Mouse (Mus musculus): ENCODE measurements around the gene Chaf1a. TPM values are rescaled to one million over a fixed set of nuclear protein-coding genes. Genes with fewer than 3 reads are reported as not detected.

Chaf1a gene
- polyA plus RNA-seq, 1 experiment from 2014 or later, result 25.0 TPM

DNA sequence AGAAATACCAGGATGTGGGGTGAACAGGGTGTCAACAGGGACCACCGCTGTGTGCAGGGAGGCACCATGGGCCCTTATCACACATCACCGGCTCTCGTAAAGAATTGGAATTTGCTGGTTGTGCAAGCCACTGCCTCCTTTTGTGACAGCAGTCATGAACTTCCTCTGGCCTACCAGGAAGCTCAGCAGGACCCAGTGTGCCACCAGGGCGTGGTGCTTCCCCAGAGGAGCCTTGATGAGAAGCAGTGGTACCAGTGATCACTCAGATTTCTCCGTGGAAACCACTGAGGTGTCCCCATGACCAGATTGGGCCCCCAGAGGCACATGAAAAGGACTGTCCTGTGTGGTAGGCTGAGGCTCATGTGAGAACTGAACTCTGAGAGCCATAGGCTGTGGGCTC lies 16.9 kb upstream of the Chaf1a start:
- Histone ChIP-seq H3K4me3 (ENCODE audit: low read depth, low read length) (no peak overlapping the region), H3K27ac (ENCODE audit: low read depth, low read length) (peak overlapping the region; percentile 3; the same call in 1 of the 2 replicates), H3K4me1 (ENCODE audit: control insufficient read depth, insufficient read depth, low read length) (peaks cover 8% of the 10 kb centered on the region; the same call in 1 of the 2 replicates), H3K9ac (ENCODE audit: low read length) (no peak overlapping the region), H3K27me3 (ENCODE audit: control insufficient read depth, insufficient read depth, low read length) (no peaks in the 10 kb centered on the region), H3K9me3 (ENCODE audit: control insufficient read depth, low read length) (no peaks in the 10 kb centered on the region), H3K4me2 (ENCODE audit: low read depth) (no peak overlapping the region), H3K36me3 (ENCODE audit: control insufficient read depth, insufficient read depth, low read length) (peaks cover 8% of the 10 kb centered on the region)
- ATAC-seq (ENCODE audit: insufficient read depth, low FRiP score, low TSS enrichment) (no peak), DNase-seq (ENCODE audit: low spot score) (no peak)
- 91% methylated on average over 5 of the region's 5 CpGs for whole genome bisulfite sequencing

DNA sequence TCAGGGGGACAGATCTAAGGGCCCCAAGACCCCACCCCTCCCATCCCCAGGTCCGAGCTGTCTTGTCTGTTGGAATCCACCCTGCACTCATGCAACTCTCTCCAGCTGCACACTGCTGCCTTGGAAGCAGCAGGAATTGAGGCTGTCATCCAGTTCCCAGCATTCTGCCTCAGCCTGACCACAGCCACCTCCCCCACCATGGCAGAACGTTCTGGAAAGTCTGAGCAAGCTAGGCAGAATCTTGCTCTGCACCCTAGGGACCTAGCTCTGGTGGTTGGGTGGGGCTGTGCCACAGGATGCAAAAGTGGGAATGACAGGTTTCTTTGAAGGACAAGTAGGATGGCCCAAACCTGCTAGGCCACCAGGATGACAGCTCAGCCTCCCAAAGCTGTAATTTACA lies 15.8 kb upstream of the Chaf1a start:
- ATAC-seq (ENCODE audit: insufficient read depth, low FRiP score, low TSS enrichment), result no peak
- Histone ChIP-seq H3K4me3 (ENCODE audit: low read depth, low read length) (no peak overlapping the region), H3K36me3 (ENCODE audit: control insufficient read depth, insufficient read depth, low read length) (peaks cover 2% of the 10 kb centered on the region), H3K9me3 (ENCODE audit: control insufficient read depth, low read length) (no peaks in the 10 kb centered on the region), H3K27ac (ENCODE audit: low read depth, low read length) (no peak overlapping the region), H3K4me1 (ENCODE audit: control insufficient read depth, insufficient read depth, low read length) (peaks cover 8% of the 10 kb centered on the region; the same call in 1 of the 2 replicates), H3K9ac (ENCODE audit: low read length) (no peak overlapping the region), H3K27me3 (ENCODE audit: control insufficient read depth, insufficient read depth, low read length) (no peaks in the 10 kb centered on the region), H3K4me2 (ENCODE audit: low read depth) (no peak overlapping the region)
- WGBS, result 77% methylated on average over 2 of the region's 2 CpGs
- DNase-seq (ENCODE audit: low spot score), result no peak

DNA sequence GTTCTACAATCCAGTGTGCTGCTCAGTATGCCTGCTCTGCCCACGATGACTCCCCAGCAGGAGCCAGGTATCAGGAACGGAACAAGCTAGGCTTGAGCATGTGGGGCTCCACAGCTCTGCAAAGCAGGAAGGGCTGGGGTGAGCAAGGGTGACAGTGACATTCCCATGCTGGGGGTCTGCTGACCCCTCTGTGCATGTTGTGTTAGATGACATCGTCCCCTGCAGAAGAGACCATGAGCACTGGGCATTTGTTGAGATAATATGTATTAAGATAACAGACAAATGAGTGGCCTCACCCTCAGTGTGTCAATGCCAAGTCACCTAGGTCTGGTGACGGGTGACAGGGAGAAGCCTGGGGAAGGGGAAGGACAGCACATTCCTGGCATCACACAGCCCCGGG lies 15.3 kb upstream of the Chaf1a start:
- Histone ChIP-seq H3K4me2 (ENCODE audit: low read depth) (no peak overlapping the region), H3K27me3 (ENCODE audit: control insufficient read depth, insufficient read depth, low read length) (no peaks in the 10 kb centered on the region), H3K9me3 (ENCODE audit: control insufficient read depth, low read length) (no peaks in the 10 kb centered on the region), H3K27ac (ENCODE audit: low read depth, low read length) (no peak overlapping the region), H3K36me3 (ENCODE audit: control insufficient read depth, insufficient read depth, low read length) (peaks cover 2% of the 10 kb centered on the region), H3K4me3 (ENCODE audit: low read depth, low read length) (no peak overlapping the region), H3K9ac (ENCODE audit: low read length) (no peak overlapping the region), H3K4me1 (ENCODE audit: control insufficient read depth, insufficient read depth, low read length) (peaks cover 8% of the 10 kb centered on the region; the same call in 1 of the 2 replicates)
- DNase-seq (ENCODE audit: low spot score) (no peak), ATAC-seq (ENCODE audit: insufficient read depth, low FRiP score, low TSS enrichment) (no peak)
- 79% methylated on average over 5 of the region's 5 CpGs for WGBS

DNA sequence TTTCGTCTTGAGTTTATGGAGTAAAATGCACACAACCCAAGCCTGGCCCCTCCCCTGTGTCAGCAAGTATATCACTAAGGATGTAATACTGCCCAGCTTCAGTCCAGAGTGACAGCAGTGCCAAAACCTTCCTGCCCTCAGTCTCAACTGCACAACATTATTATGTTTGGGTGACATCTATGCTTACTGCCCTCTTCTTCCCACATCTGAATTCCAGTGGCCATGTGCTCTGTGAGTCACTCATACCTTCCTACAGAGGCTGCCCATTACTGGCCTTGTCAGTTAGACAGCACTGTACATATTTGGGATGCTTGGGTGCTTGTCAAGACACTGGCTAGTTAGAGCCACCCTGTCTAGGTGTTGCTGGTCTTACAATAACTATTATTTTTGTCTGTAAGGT lies 13.9 kb upstream of the Chaf1a start:
- DNase-seq (ENCODE audit: low spot score) (no peak), ATAC-seq (ENCODE audit: insufficient read depth, low FRiP score, low TSS enrichment) (no peak)
- H3K9ac ChIP-seq (ENCODE audit: low read length), result no peak overlapping the region
- H3K4me2 ChIP-seq (ENCODE audit: low read depth), result no peak overlapping the region
- H3K9me3 ChIP-seq (ENCODE audit: control insufficient read depth, low read length), result no peaks in the 10 kb centered on the region
- H3K27me3 ChIP-seq (ENCODE audit: control insufficient read depth, insufficient read depth, low read length), result no peaks in the 10 kb centered on the region
- no peak overlapping the region for H3K4me3 ChIP-seq (ENCODE audit: low read depth, low read length)
- peaks cover 2% of the 10 kb centered on the region for H3K36me3 ChIP-seq (ENCODE audit: control insufficient read depth, insufficient read depth, low read length)
- H3K27ac ChIP-seq (ENCODE audit: low read depth, low read length), result no peak overlapping the region
- 94% methylated on average over 1 of the region's 1 CpGs for WGBS
- peaks cover 8% of the 10 kb centered on the region; the same call in 1 of the 2 replicates for H3K4me1 ChIP-seq (ENCODE audit: control insufficient read depth, insufficient read depth, low read length)

DNA sequence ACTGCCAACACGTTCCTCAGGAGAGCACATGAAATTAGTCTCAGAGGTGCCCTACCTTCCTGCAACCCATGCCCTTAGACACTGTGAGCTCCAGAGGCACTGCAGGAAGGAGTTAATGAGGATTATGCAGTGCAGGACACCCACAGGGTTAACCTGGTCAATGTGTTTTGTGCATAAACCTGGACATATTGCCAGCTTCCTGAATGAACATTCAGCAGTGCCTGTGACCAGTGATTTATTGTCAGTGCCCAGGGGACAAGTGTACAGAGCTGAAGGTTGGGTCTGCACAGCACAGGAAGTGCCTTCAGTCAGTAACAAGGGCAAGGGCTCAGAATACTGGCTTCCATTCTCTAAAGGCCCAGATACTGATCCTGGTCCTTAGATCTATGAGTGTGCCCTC lies 13.4 kb upstream of the Chaf1a start:
- H3K9ac ChIP-seq (ENCODE audit: low read length), result no peak overlapping the region
- peaks cover 2% of the 10 kb centered on the region for H3K36me3 ChIP-seq (ENCODE audit: control insufficient read depth, insufficient read depth, low read length)
- H3K27me3 ChIP-seq (ENCODE audit: control insufficient read depth, insufficient read depth, low read length), result no peaks in the 10 kb centered on the region
- ATAC-seq (ENCODE audit: insufficient read depth, low FRiP score, low TSS enrichment), result no peak
- peaks cover 8% of the 10 kb centered on the region; the same call in 1 of the 2 replicates for H3K4me1 ChIP-seq (ENCODE audit: control insufficient read depth, insufficient read depth, low read length)
- H3K4me2 ChIP-seq (ENCODE audit: low read depth), result no peak overlapping the region
- H3K4me3 ChIP-seq (ENCODE audit: low read depth, low read length), result no peak overlapping the region
- no peak for DNase-seq (ENCODE audit: low spot score)
- no peak overlapping the region for H3K27ac ChIP-seq (ENCODE audit: low read depth, low read length)
- 67% methylated on average over 1 of the region's 1 CpGs for WGBS
- H3K9me3 ChIP-seq (ENCODE audit: control insufficient read depth, low read length), result no peaks in the 10 kb centered on the region

DNA sequence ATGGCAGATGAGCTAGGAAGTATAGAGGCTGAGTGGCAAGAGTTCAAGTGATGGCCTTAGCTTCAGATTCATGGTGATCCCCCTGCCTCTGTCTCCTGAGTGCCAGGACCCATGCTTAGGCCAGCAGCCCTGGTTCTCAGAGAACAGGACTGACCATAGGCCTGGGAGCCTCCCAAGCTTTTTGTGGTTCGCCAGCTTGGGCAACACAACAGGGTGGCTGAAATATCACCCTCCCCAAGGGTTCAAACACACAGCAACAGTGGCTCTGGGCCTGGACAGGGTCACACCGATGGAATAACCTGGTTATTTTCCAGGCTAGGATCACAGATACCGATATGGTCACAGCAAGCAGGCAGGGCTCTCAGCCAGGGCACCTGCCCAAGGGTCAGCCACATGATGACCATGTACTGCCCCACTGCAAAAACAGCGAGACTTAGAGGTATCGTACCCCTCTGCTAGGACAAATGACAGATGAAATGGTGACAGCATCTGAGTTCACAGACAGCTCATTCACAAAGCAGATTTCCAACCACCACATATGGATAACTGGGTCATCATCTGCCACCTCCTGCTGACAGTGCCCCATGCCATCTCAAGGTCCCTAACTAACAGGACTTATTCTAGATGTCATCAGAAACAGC lies 12.3 kb upstream of the Chaf1a start:
- WGBS, result 93% methylated on average over 5 of the region's 5 CpGs
- peaks cover 2% of the 10 kb centered on the region; the same call in 1 of the 2 replicates for H3K4me1 ChIP-seq (ENCODE audit: control insufficient read depth, insufficient read depth, low read length)
- H3K9me3 ChIP-seq (ENCODE audit: control insufficient read depth, low read length), result no peaks in the 10 kb centered on the region
- no peak overlapping the region for H3K9ac ChIP-seq (ENCODE audit: low read length)
- DNase-seq (ENCODE audit: low spot score), result no peak
- no peaks in the 10 kb centered on the region for H3K27me3 ChIP-seq (ENCODE audit: control insufficient read depth, insufficient read depth, low read length)
- no peak overlapping the region for H3K27ac ChIP-seq (ENCODE audit: low read depth, low read length)
- H3K36me3 ChIP-seq (ENCODE audit: control insufficient read depth, insufficient read depth, low read length), result peaks cover 2% of the 10 kb centered on the region
- ATAC-seq (ENCODE audit: insufficient read depth, low FRiP score, low TSS enrichment), result no peak
- no peak overlapping the region for H3K4me3 ChIP-seq (ENCODE audit: low read depth, low read length)
- H3K4me2 ChIP-seq (ENCODE audit: low read depth), result no peak overlapping the region

DNA sequence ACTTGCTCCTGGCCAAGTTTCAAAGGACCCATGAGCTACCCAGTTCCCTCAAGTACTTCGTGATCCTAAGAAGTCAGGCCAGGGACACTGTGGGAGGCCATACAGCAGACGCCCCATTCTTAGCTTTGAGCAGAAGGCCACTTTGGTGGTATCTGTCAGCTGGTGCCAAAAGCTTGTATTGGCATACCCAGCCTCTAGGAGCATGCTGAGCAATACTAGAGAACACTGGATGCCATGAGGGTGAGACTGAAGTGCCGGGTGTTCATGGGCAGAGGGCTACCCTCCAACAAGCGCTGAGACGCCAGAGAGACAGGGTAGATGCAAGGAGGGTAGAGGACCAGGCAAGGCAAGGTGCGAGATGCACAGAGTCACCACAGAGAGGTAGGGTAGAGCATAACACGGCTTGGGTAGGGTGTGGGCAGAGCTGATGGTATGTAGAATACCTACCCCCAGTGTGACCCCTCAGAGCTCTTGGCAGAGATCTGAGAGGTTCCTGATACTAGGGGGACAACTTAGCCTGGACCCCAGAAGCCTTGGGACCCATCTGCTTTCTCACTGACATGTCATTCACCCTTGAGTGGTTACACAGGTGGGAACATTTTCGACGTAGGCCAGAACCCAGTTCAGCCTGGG lies 9.9 kb upstream of the Chaf1a start:
- Histone ChIP-seq H3K27ac (ENCODE audit: low read depth, low read length) (no peak overlapping the region), H3K36me3 (ENCODE audit: control insufficient read depth, insufficient read depth, low read length) (peaks cover 2% of the 10 kb centered on the region), H3K9ac (ENCODE audit: low read length) (no peak overlapping the region; the same call in 1 of the 2 replicates)

DNA sequence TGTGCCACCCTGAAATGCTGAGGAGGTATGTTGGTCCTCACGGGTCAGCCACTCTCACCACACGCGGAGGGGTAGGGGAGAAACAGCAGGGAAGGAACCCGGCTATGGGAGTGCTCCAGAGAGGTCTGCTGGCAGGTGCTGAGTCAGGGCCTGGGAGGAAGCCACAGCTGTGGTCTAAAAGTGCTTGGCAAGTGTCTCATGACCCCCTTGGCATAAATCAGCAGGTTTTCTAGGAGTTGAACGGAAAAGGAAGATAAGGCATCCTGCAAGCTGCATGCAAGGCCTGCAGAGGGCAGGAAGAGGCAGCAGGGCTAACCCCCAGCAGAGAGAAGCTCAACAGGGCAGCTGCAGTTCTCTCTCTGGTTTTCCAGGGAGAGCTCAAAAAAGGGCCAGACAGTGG lies 9.3 kb upstream of the Chaf1a start:
- no peak for ATAC-seq (ENCODE audit: insufficient read depth, low FRiP score, low TSS enrichment)
- 69% methylated on average over 5 of the region's 5 CpGs for WGBS
- DNase-seq (ENCODE audit: low spot score), result no peak
- Histone ChIP-seq H3K4me2 (ENCODE audit: low read depth) (no peak overlapping the region), H3K27me3 (ENCODE audit: control insufficient read depth, insufficient read depth, low read length) (no peaks in the 10 kb centered on the region), H3K27ac (ENCODE audit: low read depth, low read length) (no peak overlapping the region), H3K36me3 (ENCODE audit: control insufficient read depth, insufficient read depth, low read length) (peaks cover 2% of the 10 kb centered on the region; the same call in 1 of the 2 replicates), H3K9ac (ENCODE audit: low read length) (peak overlapping the region; percentile 26; the same call in 1 of the 2 replicates), H3K4me1 (ENCODE audit: control insufficient read depth, insufficient read depth, low read length) (peaks cover 10% of the 10 kb centered on the region; the same call in 1 of the 2 replicates), H3K9me3 (ENCODE audit: control insufficient read depth, low read length) (no peaks in the 10 kb centered on the region), H3K4me3 (ENCODE audit: low read depth, low read length) (no peak overlapping the region)

More for the DNA sequence above, 9.9 kb upstream of the Chaf1a start:
- no peak overlapping the region for H3K4me2 ChIP-seq (ENCODE audit: low read depth)
- no peaks in the 10 kb centered on the region for H3K27me3 ChIP-seq (ENCODE audit: control insufficient read depth, insufficient read depth, low read length)
- no peaks in the 10 kb centered on the region for H3K9me3 ChIP-seq (ENCODE audit: control insufficient read depth, low read length)
- 93% methylated on average over 9 of the region's 9 CpGs for WGBS
- peaks cover 8% of the 10 kb centered on the region; the same call in 1 of the 2 replicates for H3K4me1 ChIP-seq (ENCODE audit: control insufficient read depth, insufficient read depth, low read length)
- ATAC-seq (ENCODE audit: insufficient read depth, low FRiP score, low TSS enrichment) (no peak), DNase-seq (ENCODE audit: low spot score) (no peak)
- no peak overlapping the region for H3K4me3 ChIP-seq (ENCODE audit: low read depth, low read length)

DNA sequence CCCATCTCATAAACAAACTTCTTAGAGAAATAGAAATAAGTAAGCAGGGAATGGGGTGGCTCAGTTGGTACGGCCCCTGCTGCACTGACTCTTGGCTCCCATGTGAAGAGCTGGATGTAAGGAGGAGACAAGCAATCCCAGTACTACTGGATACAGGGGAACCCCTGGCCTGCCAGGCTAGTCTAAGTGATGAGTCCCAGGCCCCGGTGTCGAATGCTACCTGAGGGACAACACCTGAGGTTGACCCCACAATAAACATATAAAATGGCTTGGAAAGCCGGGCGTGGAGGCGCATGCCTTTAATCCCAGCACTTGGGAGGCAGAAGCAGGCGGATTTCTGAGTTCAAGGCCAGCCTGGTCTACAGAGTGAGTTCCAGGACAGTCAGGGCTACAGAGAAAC lies 8.8 kb upstream of the Chaf1a start:
- no peak for DNase-seq (ENCODE audit: low spot score)
- Histone ChIP-seq H3K4me2 (ENCODE audit: low read depth) (no peak overlapping the region), H3K4me3 (ENCODE audit: low read depth, low read length) (no peak overlapping the region), H3K27ac (ENCODE audit: low read depth, low read length) (no peak overlapping the region), H3K4me1 (ENCODE audit: control insufficient read depth, insufficient read depth, low read length) (peaks cover 10% of the 10 kb centered on the region; the same call in 1 of the 2 replicates), H3K9me3 (ENCODE audit: control insufficient read depth, low read length) (no peaks in the 10 kb centered on the region), H3K36me3 (ENCODE audit: control insufficient read depth, insufficient read depth, low read length) (peaks cover 2% of the 10 kb centered on the region; the same call in 1 of the 2 replicates), H3K27me3 (ENCODE audit: control insufficient read depth, insufficient read depth, low read length) (no peaks in the 10 kb centered on the region), H3K9ac (ENCODE audit: low read length) (no peak overlapping the region)
- ATAC-seq (ENCODE audit: insufficient read depth, low FRiP score, low TSS enrichment), result no peak
- WGBS, result 100% methylated on average over 7 of the region's 7 CpGs
